Mouse (Mus musculus) adrenal gland, postnatal 14 days (tissue): ENCODE results near the gene Myt1l. TPM values are rescaled to one million over a fixed set of nuclear protein-coding genes. Genes with fewer than 3 reads are reported as not detected.

ENCODE experiments used
- DNase-seq: peaks from one replicate; pipeline ENCODE4 v3.0.0; 2021; ENCODE audit warnings: mixed read lengths
- total RNA-seq: library from RNA; stranded (reverse); gene quantifications from 2 replicates; pipeline ENCODE4 v1.2.3, GENCODE M21; 2021

The Myt1l gene
- total RNA-seq, 1 experiment from 2014 or later: 1.9 TPM

DNA sequence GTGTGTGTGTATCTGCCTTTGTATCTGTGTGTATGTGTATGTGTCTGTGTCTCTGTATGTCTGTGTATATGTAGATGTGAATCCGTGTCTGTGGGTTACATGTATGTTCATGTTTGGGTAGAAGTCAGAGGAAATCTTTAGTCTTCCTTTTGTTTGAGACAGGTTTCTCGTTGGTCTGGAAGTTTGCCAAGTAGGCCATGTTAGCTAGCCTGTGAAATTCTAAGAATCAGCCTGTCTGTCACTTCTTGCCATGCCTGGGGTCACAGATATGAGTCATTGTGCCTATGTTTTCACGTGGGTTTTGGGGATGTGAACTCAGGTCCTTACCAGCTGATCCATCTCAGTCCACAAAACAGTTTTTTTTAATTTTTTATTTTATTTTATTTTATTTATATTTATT, 128.9 kb downstream of the Myt1l start:
- peak; percentile 22 for DNase-seq

GRCm38 (mm10) chr12:29657870-29658269, 129.7 kb downstream of the Myt1l start:
- no peak for DNase-seq

DNA sequence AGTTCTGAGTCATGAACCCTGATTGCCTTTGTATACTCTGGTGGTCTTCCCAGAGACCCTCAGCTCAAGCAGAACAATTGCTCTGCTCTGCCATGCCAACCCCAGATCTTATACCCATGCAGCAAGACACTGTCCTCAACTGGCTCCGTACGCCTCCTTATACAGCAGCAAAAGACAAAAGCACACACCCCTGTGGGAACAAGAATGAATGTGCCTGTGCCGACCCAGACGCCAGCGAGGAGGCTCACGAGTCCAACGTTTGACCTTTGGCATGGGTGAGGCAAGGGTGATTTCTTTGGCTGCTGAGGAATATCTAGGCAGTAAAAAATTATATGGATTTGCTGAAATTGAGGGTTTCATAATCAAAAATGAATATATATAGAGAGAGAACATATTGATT, 143.8 kb downstream of the Myt1l start:
- DNase-seq: no peak

DNA sequence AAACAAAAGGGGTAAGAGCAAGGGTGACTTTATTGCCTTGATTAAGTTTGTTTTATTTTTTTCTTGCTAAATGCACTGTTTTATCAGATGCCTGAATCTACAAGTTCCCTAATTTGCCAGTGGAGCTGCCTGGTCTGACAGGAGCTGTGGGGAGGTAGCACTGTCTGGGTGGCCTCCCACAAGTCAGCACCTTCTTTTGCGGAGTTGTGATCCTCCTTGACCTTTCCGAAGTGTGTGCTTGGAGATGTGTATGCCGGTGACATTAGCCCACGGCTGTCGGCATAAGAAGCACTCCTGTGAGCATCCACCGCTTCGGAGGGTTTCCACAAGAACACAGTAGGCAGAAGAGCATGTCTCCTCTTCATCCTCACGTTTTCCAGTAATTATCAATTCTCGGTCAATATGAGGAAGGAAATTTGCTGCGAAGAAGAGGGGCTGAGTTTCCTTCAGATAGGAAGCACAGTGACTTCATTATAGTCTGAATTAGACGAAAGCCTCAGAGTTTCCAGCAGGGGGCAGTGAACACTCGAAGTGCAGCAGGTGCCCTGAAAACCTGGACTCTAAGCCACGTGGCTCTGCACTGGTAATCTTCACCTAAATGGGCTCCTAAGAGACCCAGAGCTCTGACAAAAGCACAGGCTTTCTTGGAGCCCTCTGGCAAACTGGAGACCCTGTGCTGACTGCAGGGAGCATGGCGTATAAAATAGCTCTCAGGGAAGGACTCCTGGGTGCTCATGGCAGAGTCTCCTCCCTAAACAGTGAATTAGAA, 147.6 kb downstream of the Myt1l start:
- DNase-seq: peak; percentile 73

GRCm38 (mm10) chr12:29682384-29682783, 154.2 kb downstream of the Myt1l start:
- DNase-seq: no peak

DNA sequence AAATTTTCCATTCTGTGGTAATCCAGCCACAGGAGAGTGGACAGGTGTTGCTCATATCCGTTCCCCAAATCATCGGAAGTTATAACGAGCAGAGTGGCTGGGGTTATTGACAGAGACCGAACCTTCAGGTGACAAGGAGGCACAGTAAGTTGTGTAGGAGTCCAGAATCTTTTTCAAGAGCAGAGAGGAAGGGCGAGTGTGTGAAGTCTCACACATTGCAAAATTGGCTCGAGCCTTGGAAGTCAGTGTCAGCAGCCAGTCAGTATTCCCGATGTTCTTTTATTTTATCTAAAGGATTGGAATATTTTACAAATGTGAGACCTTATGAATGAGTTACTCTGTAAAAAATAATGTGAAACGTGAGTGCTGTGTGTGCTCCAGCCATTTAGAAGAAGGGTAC, 154.8 kb downstream of the Myt1l start:
- no peak for DNase-seq

- DNase-seq: no peak
Observed at GRCm38 (mm10) chr12:29686241-29686640, 158.1 kb downstream of the Myt1l start.

DNA sequence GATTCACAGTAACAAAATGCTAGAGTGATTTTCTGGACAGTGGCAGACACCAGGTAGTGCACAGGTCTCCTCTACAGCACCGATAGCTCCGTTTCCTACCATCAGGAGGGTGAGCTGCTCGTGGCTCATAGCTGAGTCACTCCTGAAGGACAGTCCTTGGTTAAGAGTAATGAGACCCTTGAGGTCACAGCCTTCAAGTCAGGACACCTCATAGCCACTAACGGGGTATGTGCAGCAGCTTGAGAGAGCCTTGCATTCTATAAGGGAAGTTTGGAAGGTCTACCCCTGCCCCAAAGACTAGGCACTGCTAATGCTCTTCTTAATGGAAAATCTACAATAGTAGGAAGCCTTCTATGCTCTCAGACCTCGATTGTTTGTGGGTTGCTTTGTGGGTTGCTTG, 163.4 kb downstream of the Myt1l start:
- peak; percentile 31 for DNase-seq

GRCm38 (mm10) chr12:29695194-29695593, 167.0 kb downstream of the Myt1l start:
- DNase-seq: no peak

- no peak for DNase-seq
Observed at GRCm38 (mm10) chr12:29697526-29698500, 169.6 kb downstream of the Myt1l start.

DNA sequence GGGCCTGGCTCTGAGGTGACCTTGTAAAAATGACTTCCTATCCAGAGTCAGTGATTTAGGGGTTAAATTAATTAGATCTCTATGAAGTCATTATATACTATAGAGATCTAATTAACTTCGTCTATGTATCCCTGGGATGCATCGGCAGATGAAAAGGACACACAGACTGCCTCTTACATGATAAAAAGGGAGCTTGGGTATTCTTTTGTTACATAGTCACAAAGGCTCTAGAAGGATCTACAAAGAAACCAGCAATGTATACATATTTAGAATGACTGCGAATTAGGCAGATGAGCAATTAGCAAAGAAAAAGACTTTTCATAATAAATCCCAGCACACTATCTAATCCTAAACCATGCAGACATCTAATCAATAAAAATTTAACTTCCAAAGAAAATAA, 170.4 kb downstream of the Myt1l start:
- no peak for DNase-seq

DNA sequence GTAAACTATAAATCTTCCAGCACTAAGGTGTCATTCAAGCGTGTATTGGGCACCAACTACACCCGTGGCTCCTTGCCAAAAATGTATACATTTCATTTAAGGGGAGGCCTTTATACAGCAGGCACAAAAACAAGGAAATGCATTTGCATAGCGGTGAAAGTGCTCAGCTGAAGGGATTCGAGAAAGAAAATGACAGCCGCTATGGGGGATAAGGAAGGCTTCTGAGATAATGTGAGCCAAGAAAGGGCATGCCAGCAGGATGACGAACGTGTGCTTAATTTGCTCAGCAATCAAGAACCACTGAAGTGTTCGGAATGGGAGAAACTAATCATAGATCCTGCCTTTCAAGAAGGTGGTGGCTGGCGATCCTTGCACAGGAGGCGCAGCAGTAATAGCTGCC, 170.8 kb downstream of the Myt1l start:
- no peak for DNase-seq

- no peak for DNase-seq
Observed at GRCm38 (mm10) chr12:29699386-29699785, 171.2 kb downstream of the Myt1l start.

DNA sequence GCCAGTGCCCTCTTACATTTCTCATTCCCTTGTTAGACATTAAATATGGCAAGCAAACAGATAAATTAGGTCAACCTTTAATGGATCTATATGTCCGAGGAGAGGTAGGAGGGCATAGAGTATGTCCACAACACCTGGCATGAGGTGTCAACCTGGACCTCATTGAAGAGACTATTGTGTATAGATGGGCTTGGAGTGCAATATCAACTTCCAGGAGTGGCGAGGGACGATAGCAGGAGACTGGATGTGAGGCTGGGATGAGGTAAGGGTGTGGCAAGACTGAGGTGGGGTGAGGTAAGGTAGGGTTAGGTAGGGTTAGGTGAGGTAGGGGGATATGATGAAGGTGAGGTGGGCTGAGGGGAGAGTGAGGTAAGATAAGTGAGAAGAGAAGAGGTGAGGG, 171.8 kb downstream of the Myt1l start:
- no peak for DNase-seq

DNA sequence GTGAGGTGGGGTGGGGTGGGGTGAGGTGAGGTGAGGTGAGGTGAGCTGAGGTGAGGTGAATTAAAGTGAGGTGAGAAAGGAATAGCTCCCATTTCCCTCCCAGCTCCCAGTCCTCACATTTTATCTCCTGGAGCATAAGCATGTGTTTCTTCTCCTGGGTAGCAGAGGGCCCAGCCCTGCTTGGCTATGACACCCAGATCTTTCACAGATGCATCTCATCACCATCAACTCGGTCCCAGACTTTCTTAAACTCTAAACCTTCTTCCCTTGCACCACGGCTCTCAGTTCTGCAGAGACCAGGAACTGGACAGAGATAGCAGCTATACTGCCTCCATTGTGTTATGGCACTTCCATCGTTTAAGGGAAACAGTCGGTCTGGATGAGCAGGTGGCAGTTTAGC, 172.9 kb downstream of the Myt1l start:
- no peak for DNase-seq

GRCm38 (mm10) chr12:29701731-29702316, 173.6 kb downstream of the Myt1l start:
- DNase-seq: peak; percentile 22

DNA sequence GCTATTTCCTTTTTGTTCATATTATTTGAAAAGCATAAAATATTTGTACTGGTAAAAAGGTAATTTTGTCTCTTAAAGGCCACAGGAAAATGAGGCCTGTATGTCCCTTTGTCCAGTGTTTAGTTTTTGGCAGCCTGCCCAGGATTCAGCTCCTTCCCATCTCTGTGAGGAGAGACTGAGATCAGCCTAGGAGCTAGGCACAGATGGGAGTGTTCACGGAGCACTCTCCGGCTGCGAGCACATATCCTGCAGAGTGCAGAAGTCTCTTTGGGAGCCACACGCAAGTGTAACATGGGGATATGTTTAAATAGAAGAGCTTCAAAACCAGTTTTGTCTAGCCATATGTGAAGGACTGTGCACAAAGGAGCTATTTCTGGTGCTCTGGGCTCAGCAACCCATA, 174.4 kb downstream of the Myt1l start:
- DNase-seq: peak; percentile 48

- no peak for DNase-seq
Observed at GRCm38 (mm10) chr12:29703541-29703940, 175.4 kb downstream of the Myt1l start.

DNA sequence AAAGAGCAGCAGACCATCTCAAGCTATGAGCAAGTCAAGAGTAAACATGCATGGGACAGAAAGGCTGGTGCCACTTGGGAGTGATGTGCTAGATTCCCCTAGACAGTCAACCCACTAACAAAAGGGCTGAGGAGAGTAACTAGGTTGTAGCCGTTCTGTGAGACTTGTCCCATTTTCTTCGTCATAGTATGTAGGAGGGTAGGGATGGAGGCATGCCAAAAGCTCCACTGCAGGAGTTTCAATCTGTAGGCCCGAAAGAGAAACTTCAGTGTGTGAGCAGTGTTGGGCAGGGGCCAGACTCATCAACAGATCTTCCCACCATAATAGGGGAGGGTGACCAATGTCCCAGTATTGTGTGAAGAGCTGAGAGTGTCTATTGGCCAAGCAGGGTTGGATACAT, 178.9 kb downstream of the Myt1l start:
- no peak for DNase-seq

DNA sequence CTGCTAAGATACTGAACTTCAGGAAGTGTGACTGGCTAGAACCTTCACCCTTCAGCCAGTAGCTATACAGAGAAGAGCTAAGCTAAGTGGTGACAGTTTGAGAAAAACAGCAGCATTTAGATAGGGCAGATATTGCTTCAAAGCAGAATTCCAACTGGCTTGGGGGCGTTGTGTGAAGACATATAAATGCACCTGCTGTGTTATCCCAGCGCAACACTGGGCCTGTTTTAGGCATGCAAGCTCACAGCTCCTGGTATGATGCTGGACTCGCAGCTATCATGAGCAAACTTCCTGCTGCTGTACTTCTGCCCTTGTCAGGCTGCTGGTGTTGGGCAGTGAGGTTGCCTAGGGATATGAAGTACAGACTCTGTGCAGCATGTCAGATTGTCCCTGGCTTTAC, 180.0 kb downstream of the Myt1l start:
- no peak for DNase-seq

- DNase-seq: peak; percentile 35
Observed at GRCm38 (mm10) chr12:29712795-29713721, 184.9 kb downstream of the Myt1l start.
